Mouse (Mus musculus) lung, postnatal 0 days (tissue): Measurements from ENCODE around the gene 1110017D15Rik.

ENCODE experiments used
- CTCF ChIP-seq: IDR thresholded peaks from 2 replicates; pipeline ENCODE4 v1.5.1; 2016; ENCODE audit warnings: antibody characterized with exemption, mild to moderate bottlenecking
- EP300 ChIP-seq: IDR thresholded peaks from 2 replicates; pipeline ENCODE4 v1.6.1; 2016; ENCODE audit warnings: antibody characterized with exemption, mild to moderate bottlenecking, control low read depth

DNA sequence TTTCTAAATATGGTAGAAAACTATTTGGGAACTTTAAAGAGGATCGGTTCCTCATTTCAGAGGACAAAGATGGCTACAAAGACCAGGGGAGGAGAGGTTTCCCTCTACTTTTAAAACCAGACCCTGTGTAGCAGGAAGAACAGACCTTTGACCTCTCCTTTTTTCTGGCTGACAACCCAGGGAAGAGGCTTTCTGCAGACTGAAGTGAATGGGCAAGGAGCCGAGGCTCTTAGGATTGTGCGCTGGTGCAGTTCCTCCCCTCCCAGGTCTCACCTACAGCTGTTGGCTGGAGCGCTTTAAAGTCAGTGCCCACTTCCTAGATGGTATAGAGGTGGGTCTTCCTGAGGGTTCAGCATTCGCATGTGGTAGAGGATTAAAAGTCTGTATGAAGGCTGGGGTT, 20.1 kb downstream of the 1110017D15Rik start:
- TF ChIP-seq CTCF (no peak), EP300 (no peak)
